In genomic region chr8:4275275-4276110, GRCm38 (mm10) we compare ENCODE assay signal across 8 mouse cellular contexts. TPM values are rescaled to one million over a fixed set of nuclear protein-coding genes. Genes with fewer than 3 reads are reported as not detected.
DNase-seq lines count a peak whose midpoint lies in the region; ATAC-seq and TF ChIP-seq lines count a peak whose summit lies in the region.

TSS of gene Timm44 (minus strand) at chr8:4275913.

- peaks cover 22 to 35% of the 10 kb centered on the region in 2 experiments for H3K36me3 ChIP-seq in CH12.LX (replicated peaks in 1 of 2; ENCODE audit: control insufficient read depth in 1 of 2, insufficient read depth in 1 of 2, low read length in 1 of 2)
- no peaks in the 10 kb centered on the region; the same call in 1 of the 2 replicates for H3K36me3 ChIP-seq in forebrain, embryonic 11.5 days (ENCODE audit: control insufficient read depth, insufficient read depth, low read length)
- peaks cover 23% of the 10 kb centered on the region for H3K36me3 ChIP-seq in heart, embryonic 16.5 days (ENCODE audit: control insufficient read depth, insufficient read depth)
- peaks cover 31% of the 10 kb centered on the region for H3K36me3 ChIP-seq in liver, embryonic 15.5 days (replicated peaks)
- peaks cover 27% of the 10 kb centered on the region for H3K36me3 ChIP-seq in neural tube, embryonic 12.5 days

- H3K79me2 ChIP-seq in CH12.LX (replicated peaks; ENCODE audit: control insufficient read depth, extremely low read depth, insufficient read depth, poor library complexity, severe bottlenecking) = peaks cover 25% of the 10 kb centered on the region

- peak; percentile 98 for ATAC-seq in forebrain, embryonic 11.5 days (replicated peaks; ENCODE audit: low FRiP score)
- peak; percentile 94 for ATAC-seq in heart, embryonic 16.5 days (replicated peaks; ENCODE audit: extremely low read depth, insufficient read depth, low FRiP score)
- peak; percentile 95 for ATAC-seq in liver, embryonic 15.5 days (ENCODE audit: insufficient read depth)
- ATAC-seq in neural tube, embryonic 12.5 days (ENCODE audit: low FRiP score, low read depth) = peak; percentile 98

- peak within 1 kb of the TSS; percentile 85 for H3K9ac ChIP-seq in CH12.LX (ENCODE audit: insufficient read depth, low read depth)
- H3K9ac ChIP-seq in forebrain, embryonic 11.5 days (ENCODE audit: low read length) = peak within 1 kb of the TSS; percentile 83
- H3K9ac ChIP-seq in heart, embryonic 16.5 days (ENCODE audit: low read length) = peak within 1 kb of the TSS; percentile 86
- H3K9ac ChIP-seq in liver, embryonic 15.5 days = peak within 1 kb of the TSS; percentile 61
- H3K9ac ChIP-seq in neural tube, embryonic 12.5 days = peak within 1 kb of the TSS; percentile 66

- H3K4me1 ChIP-seq in CH12.LX (ENCODE audit: control insufficient read depth in 1 of 2, insufficient read depth in 2 of 2) = peaks cover 4 to 24% of the 10 kb centered on the region in 2 experiments; a peak in 3 of 4 replicates
- H3K4me1 ChIP-seq in forebrain, embryonic 11.5 days (replicated peaks; ENCODE audit: control insufficient read depth, insufficient read depth, low read length) = 0 out of 2 replicates have a peak, but pooled peaks cover 2% of the 10 kb centered on the region
- H3K4me1 ChIP-seq in heart, embryonic 16.5 days (ENCODE audit: control insufficient read depth, insufficient read depth, low read length) = peaks cover 7% of the 10 kb centered on the region
- peaks cover 26% of the 10 kb centered on the region for H3K4me1 ChIP-seq in liver, embryonic 15.5 days (replicated peaks)
- peaks cover 7% of the 10 kb centered on the region for H3K4me1 ChIP-seq in neural tube, embryonic 12.5 days

- no peak for TF ChIP-seq RAD21 in CH12.LX (IDR thresholded peaks at IDR 0.05; ENCODE audit: low read depth, low read length)

- in situ Hi-C loops in CH12.LX (cut with MboI; ENCODE audit: low pct_ligation_motif_present, low pct_unique_long_range_greater_than_20kb, low sequenced_read_pairs) = no loop called here

- peak within 1 kb of the TSS; percentile 21 for H3K27ac ChIP-seq in CH12.LX (ENCODE audit: insufficient read depth, low read depth)
- H3K27ac ChIP-seq in forebrain, embryonic 11.5 days (ENCODE audit: low read depth, low read length) = no peak within 1 kb of the TSS
- H3K27ac ChIP-seq in heart, embryonic 16.5 days (ENCODE audit: low read length) = peak within 1 kb of the TSS; percentile 67
- peak within 1 kb of the TSS; percentile 45 for H3K27ac ChIP-seq in liver, embryonic 15.5 days (replicated peaks)
- H3K27ac ChIP-seq in neural tube, embryonic 12.5 days = no peak within 1 kb of the TSS

- peak; percentile 96 for DNase-seq in CH12.LX (ENCODE audit: extremely low read depth)
- DNase-seq in c-Kit-positive CD71-positive TER-119-negative erythroid progenitor cells, embryonic 14.5 days (ENCODE audit: low read depth) = peak; percentile 97
- peak; percentile 97 for DNase-seq in forebrain, embryonic 11.5 days (ENCODE audit: low spot score)
- DNase-seq in kidney, postnatal 36 days = peak; percentile 98 to 99
- DNase-seq in telencephalon, adult 2 months (ENCODE audit: low read depth, low spot score) = peak; percentile 97

- peak within 1 kb of the TSS; percentile 89 to 99 (median 93) for H3K4me3 ChIP-seq in CH12.LX (replicated peaks in 1 of 3; ENCODE audit: low read depth in 2 of 3, low read length in 2 of 3, poor library complexity in 1 of 3)
- H3K4me3 ChIP-seq in forebrain, embryonic 11.5 days (ENCODE audit: low read depth, low read length) = peak within 1 kb of the TSS; percentile 78
- H3K4me3 ChIP-seq in heart, embryonic 16.5 days (ENCODE audit: low read length) = peak within 1 kb of the TSS; percentile 85
- H3K4me3 ChIP-seq in liver, embryonic 15.5 days (replicated peaks) = peak within 1 kb of the TSS; percentile 76
- peak within 1 kb of the TSS; percentile 73 for H3K4me3 ChIP-seq in neural tube, embryonic 12.5 days

- dilution Hi-C loops in CH12.LX (cut with MboI; ENCODE audit: extremely low pct_ligation_motif_present, extremely low pct_unique_long_range_greater_than_20kb, low sequenced_read_pairs) = no loop called here

- under 1% methylated on average over 39 of the region's 39 CpGs for WGBS in forebrain, embryonic 11.5 days
- under 1% methylated on average over 39 of the region's 39 CpGs for WGBS in heart, embryonic 16.5 days
- WGBS in liver, embryonic 15.5 days (ENCODE audit: insufficient replicate concordance) = under 1% methylated on average over 39 of the region's 39 CpGs
- WGBS in neural tube, embryonic 12.5 days = 1% methylated on average over 39 of the region's 39 CpGs

- TF ChIP-seq POLR2A in CH12.LX (IDR thresholded peaks at IDR 0.05; ENCODE audit: low read depth, low read length) = peak; percentile 94

- H3K9me3 ChIP-seq in CH12.LX (replicated peaks; ENCODE audit: low read length) = no peaks in the 10 kb centered on the region
- no peaks in the 10 kb centered on the region for H3K9me3 ChIP-seq in forebrain, embryonic 11.5 days (ENCODE audit: control insufficient read depth, low read length)
- no peaks in the 10 kb centered on the region for H3K9me3 ChIP-seq in heart, embryonic 16.5 days (replicated peaks; ENCODE audit: control insufficient read depth, low read length)
- no peaks in the 10 kb centered on the region for H3K9me3 ChIP-seq in liver, embryonic 15.5 days (replicated peaks)
- H3K9me3 ChIP-seq in neural tube, embryonic 12.5 days = no peaks in the 10 kb centered on the region

- no peak for TF ChIP-seq EP300 in CH12.LX (IDR thresholded peaks at IDR 0.05; ENCODE audit: low read length)

- H3K4me2 ChIP-seq in CH12.LX (ENCODE audit: insufficient read depth, low read depth, poor library complexity, severe bottlenecking) = peak within 1 kb of the TSS; percentile 99
- peak within 1 kb of the TSS; percentile 60 for H3K4me2 ChIP-seq in forebrain, embryonic 11.5 days (ENCODE audit: low read depth, low read length, severe bottlenecking)
- H3K4me2 ChIP-seq in heart, embryonic 16.5 days (ENCODE audit: low read depth, low read length) = peak within 1 kb of the TSS; percentile 80
- peak within 1 kb of the TSS; percentile 81 for H3K4me2 ChIP-seq in liver, embryonic 15.5 days
- H3K4me2 ChIP-seq in neural tube, embryonic 12.5 days (replicated peaks) = peak within 1 kb of the TSS; percentile 85

- no peak for TF ChIP-seq CTCF in CH12.LX (conservative IDR thresholded peaks at IDR 0.05 in 1 of 2, IDR thresholded peaks at IDR 0.05 in 1 of 2; ENCODE audit: low read depth in 2 of 2, low read length in 2 of 2)

- no peaks in the 10 kb centered on the region for H3K27me3 ChIP-seq in CH12.LX (replicated peaks)
- no peaks in the 10 kb centered on the region for H3K27me3 ChIP-seq in forebrain, embryonic 11.5 days (ENCODE audit: control insufficient read depth, insufficient read depth, low read length)
- no peaks in the 10 kb centered on the region for H3K27me3 ChIP-seq in heart, embryonic 16.5 days (ENCODE audit: control insufficient read depth, insufficient read depth, low read length)
- no peaks in the 10 kb centered on the region for H3K27me3 ChIP-seq in liver, embryonic 15.5 days
- H3K27me3 ChIP-seq in neural tube, embryonic 12.5 days (replicated peaks) = no peaks in the 10 kb centered on the region

TF ChIP-seq in CH12.LX, 34 proteins besides CTCF, POLR2A, EP300 and RAD21 (continues in another document):
- TF ChIP-seq E2F4 (IDR thresholded peaks at IDR 0.05; ENCODE audit: insufficient replicate concordance, low read depth, low read length) = no peak
- TF ChIP-seq JUN (IDR thresholded peaks at IDR 0.05; ENCODE audit: insufficient read depth, low read depth, low read length) = no peak
- TF ChIP-seq ZC3H11A (IDR thresholded peaks at IDR 0.05; ENCODE audit: low read depth, low read length) = no peak
- TF ChIP-seq HCFC1 (IDR thresholded peaks at IDR 0.05; ENCODE audit: low read depth, low read length) = peak; percentile 93
- no peak for TF ChIP-seq BHLHE40 (IDR thresholded peaks at IDR 0.05; ENCODE audit: low read depth, low read length)
- peak; percentile 81; the same call in 1 of the 2 replicates for TF ChIP-seq KAT2A (IDR thresholded peaks at IDR 0.05; ENCODE audit: insufficient replicate concordance, low read length)
- TF ChIP-seq MXI1 (IDR thresholded peaks at IDR 0.05; ENCODE audit: low read depth, low read length) = peak; percentile 79; the same call in 1 of the 2 replicates
- TF ChIP-seq TBP (conservative IDR thresholded peaks at IDR 0.05; ENCODE audit: low read depth, low read length) = peak; percentile 76
- TF ChIP-seq MYC (IDR thresholded peaks at IDR 0.05; ENCODE audit: low read depth, low read length) = no peak; the same call in 1 of the 2 replicates
- TF ChIP-seq MEF2A (IDR thresholded peaks at IDR 0.05; ENCODE audit: borderline replicate concordance, low read depth, low read length) = peak; percentile 64; the same call in 1 of the 2 replicates
- TF ChIP-seq UBTF (IDR thresholded peaks at IDR 0.05; ENCODE audit: low read depth, low read length) = 0 out of 2 replicates have a peak, but pooled peaks have one; percentile 54
- TF ChIP-seq ELF1 (IDR thresholded peaks at IDR 0.05; ENCODE audit: low read depth, low read length) = peak; percentile 80
- TF ChIP-seq POLR2AphosphoS2 (IDR thresholded peaks at IDR 0.05; ENCODE audit: low read depth, low read length) = peak; percentile 69; the same call in 1 of the 2 replicates
- TF ChIP-seq SIN3A (IDR thresholded peaks at IDR 0.05; ENCODE audit: low read length) = peak; percentile 83
- no peak for TF ChIP-seq SMC3 (IDR thresholded peaks at IDR 0.05; ENCODE audit: low read depth, low read length)
- TF ChIP-seq MAX (IDR thresholded peaks at IDR 0.05; ENCODE audit: low read length) = peak; percentile 81
- no peak for TF ChIP-seq RCOR1 (conservative IDR thresholded peaks at IDR 0.05; ENCODE audit: low read depth, low read length)
- TF ChIP-seq CHD1 (IDR thresholded peaks at IDR 0.05; ENCODE audit: low read depth, low read length) = no peak
- peak; percentile 28; the same call in 1 of the 2 replicates for TF ChIP-seq ZMIZ1 (IDR thresholded peaks at IDR 0.05; ENCODE audit: low read depth, low read length)
- TF ChIP-seq TCF12 (IDR thresholded peaks at IDR 0.05; ENCODE audit: low read depth, low read length) = peak; percentile 94
- TF ChIP-seq JUND (conservative IDR thresholded peaks at IDR 0.05; ENCODE audit: low read depth, low read length) = no peak
- TF ChIP-seq MAFK (IDR thresholded peaks at IDR 0.05; ENCODE audit: insufficient replicate concordance, low read length) = no peak
- TF ChIP-seq NRF1 (IDR thresholded peaks at IDR 0.05; ENCODE audit: low read depth, low read length) = peak; percentile 69

RNA-seq across cellular contexts. Expression of gene Timm44, which starts in this region (rescaled TPM):
- 130 and 147 TPM in 2 replicates for total RNA-seq in CH12.LX (2012; rRNA removed)
- total RNA-seq in CH12.LX (2014; rRNA removed) = 109 and 123 TPM in 2 replicates
- polyA plus RNA-seq in CH12.LX (2012; ENCODE audit: insufficient read length, low read depth) = 143 and 177 TPM in 2 replicates
- 67.0 and 75.3 TPM in 2 replicates for polyA plus RNA-seq in forebrain, embryonic 11.5 days (2014; fragmentation: Nextera tagmentation; extraction: Ambion mirVana)
- 70.6 and 75.5 TPM in 2 replicates for polyA plus RNA-seq in heart, embryonic 16.5 days (2015; fragmentation: Nextera tagmentation; extraction: Ambion mirVana)
- 27.8 and 31.4 TPM in 2 replicates for polyA plus RNA-seq in liver, embryonic 15.5 days (2015; fragmentation: Nextera tagmentation; extraction: Ambion mirVana)
- 44.9 and 53.2 TPM in 2 replicates for polyA plus RNA-seq in neural tube, embryonic 12.5 days (2016; fragmentation: Nextera tagmentation; extraction: Ambion mirVana)

Comparison
In these comparisons a context has a peak if more than half of its experiments do, and no peak if none do; other contexts are left out.
1. H3K27ac ChIP-seq: peak in CH12.LX (single experiment), heart, embryonic 16.5 days (single experiment) and liver, embryonic 15.5 days (single experiment); none in forebrain, embryonic 11.5 days (single experiment) and neural tube, embryonic 12.5 days (single experiment).
2. Peak in every context shown above with its lines, with median percentiles within 50 percentile points of each other: DNase-seq, H3K4me2 ChIP-seq, H3K4me3 ChIP-seq, H3K9ac ChIP-seq and ATAC-seq.